Mouse (Mus musculus) testis, adult 2 months (tissue): ENCODE measurements around the gene Clpsl2. TPM values are rescaled to one million over a fixed set of nuclear protein-coding genes. Genes with fewer than 3 reads are reported as not detected.

Experiments used
- H3K27ac ChIP-seq: fragments of 200-500 bp; 2 replicates; pipeline ENCODE4 v1.5.1; 2012; ENCODE audit warnings: low read depth, low read length; ENCODE audit not compliant: control insufficient read depth, insufficient read depth
- H3K27me3 ChIP-seq: fragments of 200-500 bp; 2 replicates; pipeline ENCODE4 v1.6.1; 2012; ENCODE audit warnings: mild to moderate bottlenecking, low read length, moderate library complexity; ENCODE audit not compliant: control insufficient read depth, insufficient read depth
- H3K36me3 ChIP-seq: fragments of 200-500 bp; 2 replicates; pipeline ENCODE4 v1.6.1; 2012; ENCODE audit warnings: mild to moderate bottlenecking, low read length; ENCODE audit not compliant: control insufficient read depth, insufficient read depth
- H3K4me1 ChIP-seq: fragments of 200-500 bp; 2 replicates; pipeline ENCODE4 v1.6.1; 2012; ENCODE audit warnings: low read length; ENCODE audit not compliant: control insufficient read depth, insufficient read depth
- H3K4me3 ChIP-seq: fragments of 200-500 bp; 2 replicates; pipeline ENCODE4 v1.5.1; 2012; ENCODE audit warnings: low read depth, mild to moderate bottlenecking, low read length, moderate library complexity, mixed read lengths; ENCODE audit not compliant: control insufficient read depth
- CTCF ChIP-seq: fragments of 200-500 bp; IDR thresholded peaks from 2 replicates; pipeline ENCODE4 v1.5.1; 2012; ENCODE audit warnings: low read depth, mild to moderate bottlenecking, inconsistent platforms, low read length, moderate library complexity; ENCODE audit not compliant: control insufficient read depth, insufficient read depth, insufficient replicate concordance
- POLR2A ChIP-seq: fragments of 200-500 bp; IDR thresholded peaks from 2 replicates; pipeline ENCODE4 v1.6.1; 2012; ENCODE audit warnings: low read depth, mild to moderate bottlenecking, inconsistent platforms, low read length, moderate library complexity; ENCODE audit not compliant: control insufficient read depth
- polyA plus RNA-seq: library from polyadenylated mRNA; depleted of rRNA; stranded (reverse); fragments of >200 nt; gene quantifications from 2 replicates; pipeline ENCODE4 v1.2.3, GENCODE M21; 2012

Clpsl2 gene
- polyA plus RNA-seq, 1 experiment = not detected

- Histone ChIP-seq H3K4me1 (no peaks in the 10 kb centered on the region), H3K36me3 (no peaks in the 10 kb centered on the region), H3K4me3 (no peak overlapping the region), H3K27ac (no peak overlapping the region), H3K27me3 (no peaks in the 10 kb centered on the region)
- no peak for TF ChIP-seq POLR2A
- TF ChIP-seq CTCF = no peak
Observed at GRCm38 (mm10) chr17:28565181-28565580, 16.0 kb downstream of the Clpsl2 start.

DNA sequence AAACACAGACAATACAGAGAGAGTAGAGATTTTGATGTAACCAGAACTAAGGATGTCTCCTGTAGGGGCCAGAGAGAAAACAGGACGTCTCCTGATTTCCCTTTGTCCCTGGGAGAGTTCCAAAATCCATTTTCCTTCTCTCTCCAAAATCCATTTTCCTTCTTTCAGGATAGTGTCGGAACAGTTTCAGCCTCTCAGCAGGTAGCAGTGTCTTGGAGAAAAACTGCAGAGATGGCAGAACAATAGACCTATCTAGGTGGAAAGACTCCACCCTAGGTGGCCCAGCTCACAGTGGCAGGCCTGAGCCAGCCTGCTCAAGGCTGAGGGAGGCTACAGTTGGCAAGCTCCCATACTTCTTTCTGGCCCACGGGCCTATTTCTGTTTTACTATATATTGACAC, 18.3 kb downstream of the Clpsl2 start:
- Histone ChIP-seq H3K27ac (no peak overlapping the region), H3K36me3 (no peaks in the 10 kb centered on the region), H3K4me1 (no peaks in the 10 kb centered on the region), H3K4me3 (no peak overlapping the region), H3K27me3 (no peaks in the 10 kb centered on the region)
- TF ChIP-seq POLR2A = no peak
- no peak for TF ChIP-seq CTCF

DNA sequence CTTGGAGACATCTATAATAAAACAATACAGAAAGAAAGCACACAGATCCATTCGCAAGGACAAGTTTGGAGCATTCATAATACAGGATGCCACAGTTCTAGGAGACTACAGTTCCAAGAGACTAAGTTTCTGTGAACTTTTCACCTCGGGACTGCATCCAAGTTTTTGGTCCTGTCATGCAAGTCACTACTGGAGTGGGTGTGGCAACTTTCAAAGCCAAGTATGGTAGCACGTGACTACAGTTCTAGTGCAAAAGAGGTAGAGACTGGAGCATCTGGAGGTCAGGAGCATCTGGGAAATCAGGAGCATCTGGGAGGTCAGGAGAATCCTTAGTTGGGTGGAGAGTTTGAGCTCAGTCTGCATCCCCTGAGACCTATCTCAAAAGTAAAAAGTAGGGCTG, 22.7 kb downstream of the Clpsl2 start:
- no peak overlapping the region for H3K27ac ChIP-seq
- TF ChIP-seq CTCF (no peak), POLR2A (no peak)
- no peak overlapping the region for H3K4me3 ChIP-seq
- H3K36me3 ChIP-seq = no peaks in the 10 kb centered on the region
- no peaks in the 10 kb centered on the region for H3K27me3 ChIP-seq
- peaks cover 11% of the 10 kb centered on the region for H3K4me1 ChIP-seq

GRCm38 (mm10) chr17:28572521-28572920, 23.3 kb downstream of the Clpsl2 start:
- Histone ChIP-seq H3K4me1 (peaks cover 11% of the 10 kb centered on the region), H3K36me3 (no peaks in the 10 kb centered on the region), H3K27me3 (no peaks in the 10 kb centered on the region), H3K27ac (no peak overlapping the region), H3K4me3 (no peak overlapping the region)
- no peak for TF ChIP-seq CTCF
- TF ChIP-seq POLR2A = no peak

DNA sequence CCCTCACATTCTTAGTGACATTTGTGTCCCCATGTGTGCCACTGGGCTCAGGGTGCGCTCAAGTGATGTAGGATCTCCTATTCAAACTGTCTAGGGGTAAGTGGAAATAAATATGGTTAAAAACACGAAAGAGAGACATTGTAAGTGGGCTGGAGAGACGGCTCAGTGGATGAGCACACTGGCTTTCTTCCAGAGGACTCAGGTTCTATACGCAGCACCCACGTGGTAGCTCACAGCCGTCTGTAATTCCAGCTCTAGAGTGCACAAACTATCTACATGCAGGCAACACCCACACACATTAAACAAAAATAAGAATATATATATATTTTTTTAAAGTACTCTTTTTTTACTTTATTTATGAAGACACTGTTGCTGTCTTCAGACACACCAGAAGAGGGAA, 23.7 kb downstream of the Clpsl2 start:
- no peak overlapping the region for H3K27ac ChIP-seq
- no peaks in the 10 kb centered on the region for H3K27me3 ChIP-seq
- TF ChIP-seq CTCF (no peak), POLR2A (no peak)
- no peak overlapping the region for H3K4me3 ChIP-seq
- no peaks in the 10 kb centered on the region for H3K36me3 ChIP-seq
- peaks cover 11% of the 10 kb centered on the region for H3K4me1 ChIP-seq

GRCm38 (mm10) chr17:28575244-28576125, 26.3 kb downstream of the Clpsl2 start, which contains the start of gene Lhfpl5:
Lhfpl5 (plus strand) TSS chr17:28575641.
- H3K4me1 ChIP-seq = peaks cover 12% of the 10 kb centered on the region
- TF ChIP-seq CTCF (no peak), POLR2A (no peak)
- H3K27me3 ChIP-seq = no peaks in the 10 kb centered on the region
- H3K4me3 ChIP-seq = peak within 1 kb of the TSS; percentile 47
- H3K36me3 ChIP-seq = no peaks in the 10 kb centered on the region
- H3K27ac ChIP-seq = no peak within 1 kb of the TSS

- Histone ChIP-seq H3K27ac (no peak overlapping the region), H3K36me3 (no peaks in the 10 kb centered on the region), H3K4me1 (peaks cover 10% of the 10 kb centered on the region), H3K27me3 (no peaks in the 10 kb centered on the region), H3K4me3 (no peak overlapping the region)
- TF ChIP-seq CTCF (no peak), POLR2A (no peak)
Observed at GRCm38 (mm10) chr17:28580396-28580795, 31.2 kb downstream of the Clpsl2 start.

- H3K27ac ChIP-seq = no peak overlapping the region
- no peak for TF ChIP-seq POLR2A
- TF ChIP-seq CTCF = no peak
- H3K36me3 ChIP-seq = no peaks in the 10 kb centered on the region
- H3K4me3 ChIP-seq = no peak overlapping the region
- peaks cover 4% of the 10 kb centered on the region for H3K4me1 ChIP-seq
- H3K27me3 ChIP-seq = no peaks in the 10 kb centered on the region
Observed at GRCm38 (mm10) chr17:28581056-28581455, 31.8 kb downstream of the Clpsl2 start.
